Mouse (Mus musculus) liver (tissue): ENCODE measurements at regions not wholly inside any gene's neighbourhood (a gene's known extent, or its start where the extent isn't known, plus 50 kb on each side); places are given as distances from the start of the nearest gene placed in this dataset.

ENCODE experiments used
- DNase-seq: peaks from one replicate; pipeline ENCODE4 v3.0.0-alpha.2; 2020; ENCODE audit warnings: mixed read lengths

GRCm38 (mm10) chr12:27595576-27595975, 253.2 kb upstream of the Sox11 start:
- no peak for DNase-seq

GRCm38 (mm10) chr12:27593436-27593835, 251.1 kb upstream of the Sox11 start:
- no peak for DNase-seq

- no peak for DNase-seq
These were observed 233.8 kb upstream of the Sox11 start for GRCm38 (mm10) chr12:27576109-27576700.

- DNase-seq, result no peak
These were observed 233.3 kb upstream of the Sox11 start for GRCm38 (mm10) chr12:27575629-27576028.

GRCm38 (mm10) chr12:27567250-27567649, 224.9 kb upstream of the Sox11 start:
- DNase-seq, result no peak

GRCm38 (mm10) chr12:27565965-27566507, 223.7 kb upstream of the Sox11 start:
- DNase-seq, result no peak

- DNase-seq, result no peak
These were observed 222.4 kb upstream of the Sox11 start for GRCm38 (mm10) chr12:27564641-27565306.

GRCm38 (mm10) chr12:27563900-27564299, 221.5 kb upstream of the Sox11 start:
- no peak for DNase-seq

GRCm38 (mm10) chr12:27552809-27553208, 210.4 kb upstream of the Sox11 start:
- no peak for DNase-seq

GRCm38 (mm10) chr12:27538210-27538609, 195.8 kb upstream of the Sox11 start:
- no peak for DNase-seq

GRCm38 (mm10) chr12:27537507-27537906, 195.1 kb upstream of the Sox11 start:
- no peak for DNase-seq

- no peak for DNase-seq
These were observed 194.6 kb upstream of the Sox11 start for GRCm38 (mm10) chr12:27537017-27537416.

- DNase-seq, result no peak
These were observed 183.2 kb upstream of the Sox11 start for GRCm38 (mm10) chr12:27525604-27526003.

- no peak for DNase-seq
These were observed 170.9 kb upstream of the Sox11 start for GRCm38 (mm10) chr12:27513253-27513652.

- DNase-seq, result no peak
These were observed 165.8 kb upstream of the Sox11 start for GRCm38 (mm10) chr12:27508226-27508560.

GRCm38 (mm10) chr12:27507523-27508225, 165.3 kb upstream of the Sox11 start:
- DNase-seq, result no peak

GRCm38 (mm10) chr12:27502716-27503486, 160.5 kb upstream of the Sox11 start:
- DNase-seq, result no peak

GRCm38 (mm10) chr12:27500516-27500915, 158.1 kb upstream of the Sox11 start:
- DNase-seq, result no peak

GRCm38 (mm10) chr12:27499276-27499675, 156.9 kb upstream of the Sox11 start:
- no peak for DNase-seq

- DNase-seq, result no peak
These were observed 154.6 kb upstream of the Sox11 start for GRCm38 (mm10) chr12:27496826-27497557.

GRCm38 (mm10) chr12:27492270-27492669, 149.9 kb upstream of the Sox11 start:
- no peak for DNase-seq

GRCm38 (mm10) chr12:27481230-27481629, 138.9 kb upstream of the Sox11 start:
- no peak for DNase-seq
